Mouse (Mus musculus) thymus, postnatal 36 days (tissue): ENCODE measurements at regions not wholly inside any gene's neighbourhood (a gene's known extent, or its start where the extent isn't known, plus 50 kb on each side); places are given as distances from the start of the nearest gene placed in this dataset.
"Not testable (repeated sequence)": the region's sequence is repeated elsewhere in the genome, so short reads cannot be mapped to it uniquely, and the experiment has no call there.

Source experiments
- DNase-seq, 2 experiments: peaks; one replicate each; pipeline ENCODE4 v3.0.0; 2022; ENCODE audit warnings: mixed read lengths in 2 of 2

DNA sequence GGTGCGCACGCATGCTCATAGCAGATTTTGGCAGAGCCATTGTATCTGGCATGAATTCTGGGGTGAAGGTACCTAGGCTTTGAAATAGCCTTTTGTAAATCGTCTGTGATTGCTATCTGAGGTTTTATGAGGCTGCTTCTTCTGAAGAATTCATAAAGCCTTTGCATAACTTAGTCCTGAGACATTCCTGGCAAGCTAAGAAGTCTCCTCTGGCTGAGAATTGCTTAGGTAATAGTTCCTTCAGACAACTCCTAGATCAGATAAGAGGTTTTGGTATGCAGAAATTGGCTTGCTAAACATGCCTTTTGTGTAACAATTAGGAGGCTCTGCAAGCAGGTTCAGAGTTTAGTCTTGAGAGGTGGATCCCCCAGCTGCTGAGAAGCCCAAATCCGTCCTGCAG lies 82.7 kb downstream of the Pmp22 start:
- DNase-seq, result no peak

DNA sequence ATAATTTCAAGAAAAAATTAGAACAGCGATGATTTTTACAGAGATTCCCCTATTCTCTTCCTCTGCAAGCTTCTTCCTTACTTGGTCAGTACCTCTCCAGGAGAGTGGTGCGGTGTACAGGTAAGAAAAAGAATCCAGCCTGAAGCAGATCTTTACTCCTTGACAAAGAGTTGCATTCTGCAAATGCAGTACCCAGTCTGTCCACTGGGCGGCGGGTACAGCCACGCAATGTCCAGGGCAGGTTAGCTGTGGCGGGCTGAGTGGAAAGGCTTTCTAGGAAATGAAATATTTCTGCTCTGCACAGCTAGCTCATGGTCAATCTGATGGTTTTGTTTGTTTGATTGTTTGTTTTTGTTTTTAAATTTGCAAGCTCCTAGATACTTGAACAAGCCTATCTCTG lies 84.3 kb downstream of the Pmp22 start:
- DNase-seq, result peak; percentile 51 to 62

DNA sequence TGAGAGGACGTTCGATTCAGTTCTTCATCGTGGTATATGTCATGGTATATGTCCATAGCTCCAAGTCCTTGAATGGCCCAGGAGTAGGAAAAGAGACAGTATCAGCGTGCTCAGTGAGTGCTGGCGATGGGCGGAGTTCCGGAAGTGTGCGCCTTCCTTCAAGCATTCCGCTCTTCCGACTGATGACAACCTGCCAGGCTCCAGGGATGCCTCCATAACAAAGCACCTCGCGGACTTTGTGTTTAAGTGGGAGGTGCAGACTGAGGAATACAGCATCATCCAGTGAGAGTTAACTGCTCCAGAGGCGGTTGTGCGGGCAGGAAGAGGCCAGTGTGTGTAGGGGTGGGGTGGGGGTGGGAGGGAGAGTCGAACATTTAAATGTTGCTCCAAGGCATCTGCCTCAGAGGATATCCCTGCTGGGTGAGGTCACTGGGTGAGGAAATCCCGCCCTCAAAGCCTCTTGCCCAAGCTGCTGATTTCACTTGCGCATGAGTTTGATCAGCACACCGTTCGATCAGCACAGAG lies 85.2 kb downstream of the Pmp22 start:
- DNase-seq, result no peak

DNA sequence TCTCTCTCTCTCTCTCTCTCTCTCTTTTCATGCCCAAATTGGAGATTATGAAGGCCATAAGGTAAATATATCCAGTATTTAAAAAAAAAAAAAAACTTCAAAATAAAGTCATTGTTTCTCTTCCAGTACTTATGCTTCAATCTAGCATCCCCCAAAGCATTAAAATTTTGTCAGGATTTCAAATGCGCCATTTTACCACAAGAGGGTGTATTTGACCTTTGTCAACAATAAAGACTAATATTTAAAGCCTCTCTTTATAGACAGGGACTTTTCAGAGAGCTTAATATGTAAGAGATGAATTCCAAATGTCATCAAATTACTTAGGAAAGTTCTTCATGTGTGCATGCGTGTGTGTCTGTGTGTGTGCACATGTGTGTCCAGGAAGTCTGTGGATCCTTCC lies 87.2 kb downstream of the Pmp22 start:
- no peak for DNase-seq

DNA sequence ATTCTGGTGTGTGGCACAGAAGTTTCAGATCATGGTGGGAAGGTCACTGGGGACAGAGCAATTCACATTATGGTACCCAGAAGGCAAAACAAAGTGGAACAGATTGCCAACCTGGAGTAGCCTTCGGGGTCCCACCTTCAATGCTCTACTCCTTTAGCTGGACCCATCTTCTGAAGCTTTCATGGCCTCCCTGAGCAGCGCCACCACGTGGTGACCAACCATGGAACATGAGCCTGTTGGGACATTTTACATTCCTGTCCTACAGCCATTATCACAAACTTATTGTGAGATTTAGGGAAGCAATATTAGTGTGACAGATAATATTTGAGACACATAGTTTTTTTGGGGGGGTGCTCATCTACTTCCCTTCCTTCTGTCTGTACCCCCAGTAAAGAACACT lies 88.3 kb downstream of the Pmp22 start:
- no peak for DNase-seq

DNA sequence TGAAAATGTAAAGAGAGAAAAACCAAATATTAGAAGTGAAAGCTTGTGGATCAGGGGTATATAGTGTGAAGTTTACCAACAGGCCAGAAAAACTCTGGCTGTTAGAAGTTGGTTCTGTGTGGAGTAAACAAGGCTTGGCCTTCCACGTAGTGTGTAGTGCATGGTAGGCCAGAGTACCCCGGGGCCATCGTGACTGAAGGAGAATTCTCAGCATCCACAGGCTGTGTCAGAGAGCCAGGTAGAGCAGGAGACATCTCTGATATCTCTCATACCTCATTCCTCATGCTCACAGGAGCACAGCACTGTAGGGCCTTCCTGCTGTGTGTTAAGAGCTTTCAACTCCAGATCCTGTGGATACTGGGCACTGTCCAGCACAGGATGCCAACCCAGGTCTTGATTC lies 97.7 kb downstream of the Pmp22 start:
- DNase-seq, result no peak

DNA sequence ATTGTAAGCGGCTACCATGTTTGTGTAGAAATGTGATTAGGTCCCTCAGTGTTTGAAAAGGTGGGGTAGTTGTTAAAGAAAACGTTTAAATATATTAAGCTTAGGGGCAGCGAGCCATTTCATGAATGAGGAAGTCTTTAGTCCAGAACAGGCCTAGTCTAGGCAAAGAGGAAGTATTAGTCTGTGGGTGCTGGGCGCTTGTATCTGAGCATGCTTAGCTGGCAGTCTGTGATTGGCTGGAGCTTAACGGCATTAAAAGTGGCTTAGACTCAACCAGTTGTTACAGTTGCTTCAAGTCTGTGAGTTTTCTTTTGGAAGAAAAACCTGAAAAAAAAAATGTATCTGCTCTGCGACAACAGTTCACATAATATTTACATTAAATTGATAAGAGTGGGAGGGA lies 102.0 kb downstream of the Pmp22 start:
- no peak for DNase-seq

DNA sequence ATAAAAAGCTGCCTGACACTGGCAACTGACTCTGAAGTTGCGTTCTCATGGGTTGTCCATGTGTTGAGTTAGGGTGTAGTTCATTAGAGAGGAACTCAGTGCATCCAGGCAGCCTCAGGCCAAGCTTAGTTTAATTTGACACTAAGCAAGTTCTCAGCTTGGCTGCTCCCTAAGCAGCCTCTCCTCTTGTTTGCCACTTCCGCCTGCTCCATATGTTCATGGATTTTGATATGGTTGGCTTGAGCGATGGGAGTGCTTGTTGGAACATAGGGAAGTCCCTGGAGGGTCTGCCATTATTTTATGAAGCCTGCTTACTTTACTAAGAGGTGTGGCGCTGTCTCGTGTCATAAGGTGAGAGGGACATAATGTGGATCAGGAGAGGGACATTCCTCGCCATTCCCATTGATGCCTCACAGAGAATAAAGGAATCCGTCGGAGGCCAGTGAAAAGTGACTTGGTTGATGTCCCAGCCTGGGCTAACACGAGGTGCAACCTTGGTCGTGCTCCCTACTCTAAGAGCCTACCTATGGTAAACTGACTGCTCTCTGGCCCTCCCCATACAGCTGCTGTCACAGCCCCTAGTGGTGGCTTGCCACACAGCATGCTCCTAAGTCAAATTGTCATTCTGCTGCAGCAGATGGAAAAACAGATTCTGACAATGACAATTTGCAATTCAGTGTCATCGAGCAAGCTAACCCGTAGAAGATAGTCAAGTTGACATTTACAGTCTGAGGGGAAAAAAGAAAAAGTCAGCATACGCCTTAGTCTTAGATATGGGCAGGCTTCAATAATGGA lies 104.6 kb downstream of the Pmp22 start:
- peak in 1 of 2 experiments; percentile 4 for DNase-seq

DNA sequence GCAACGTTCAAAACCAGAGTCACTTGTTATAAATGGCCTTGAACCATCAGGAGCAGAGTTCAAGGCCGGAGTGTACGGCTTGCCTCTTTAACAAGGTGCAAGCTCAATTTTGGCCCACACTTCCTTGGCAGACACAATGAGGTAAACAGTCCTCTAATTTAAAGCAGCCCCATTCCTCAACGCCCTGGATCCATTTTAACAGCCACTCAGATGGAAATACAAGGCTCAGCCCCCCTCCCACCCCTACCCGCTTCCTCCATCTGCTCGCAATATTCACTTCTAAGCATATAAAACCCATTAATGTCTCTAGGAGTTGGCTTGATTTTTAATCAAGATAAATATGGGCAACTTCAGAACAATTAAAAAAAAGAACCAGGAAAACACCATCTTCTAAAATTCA lies 105.7 kb downstream of the Pmp22 start:
- DNase-seq, result no peak

DNA sequence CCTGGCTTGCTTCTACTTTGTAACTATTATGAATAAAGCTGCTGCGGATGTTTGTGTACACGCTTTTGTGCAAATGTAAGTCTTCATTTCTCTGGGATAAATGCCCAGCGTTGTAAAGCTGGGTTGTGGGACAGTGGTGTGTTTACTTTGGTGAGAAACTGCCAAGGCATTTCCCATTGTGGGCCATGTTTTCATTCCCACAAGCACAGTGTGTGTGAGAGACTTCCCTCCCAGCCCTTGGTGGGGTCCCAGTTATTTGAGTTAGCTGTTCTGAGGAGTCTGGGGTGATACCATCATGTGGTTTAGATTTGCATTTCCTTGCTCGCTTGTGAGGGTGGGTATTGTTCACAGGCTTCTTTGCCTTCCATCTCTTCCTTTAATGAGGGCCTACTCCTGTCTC lies 109.9 kb downstream of the Pmp22 start:
- DNase-seq, result no peak

DNA sequence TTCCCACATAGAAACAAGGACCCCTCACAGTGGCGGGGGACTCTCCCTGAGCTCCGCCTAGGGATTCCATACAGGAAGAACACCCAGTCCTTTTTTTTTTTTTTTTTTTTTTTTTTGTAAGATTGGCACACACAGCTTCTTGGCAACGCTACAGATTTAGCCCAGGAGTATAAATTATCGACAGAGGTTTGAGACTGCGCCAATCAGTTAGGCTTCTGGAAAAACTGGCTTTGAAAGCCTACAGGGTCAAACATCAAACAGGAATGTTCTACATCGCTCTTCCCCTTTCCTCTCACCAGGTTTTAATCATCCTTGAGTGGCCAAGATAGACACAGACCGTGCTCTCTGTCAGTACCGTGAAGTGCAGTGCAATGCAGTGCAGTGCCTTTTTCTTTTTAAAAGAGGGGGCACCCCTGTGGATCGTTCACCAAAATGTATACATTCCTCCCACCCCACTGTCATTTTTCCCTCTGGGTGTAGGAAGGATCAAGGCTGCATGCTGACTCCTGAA lies 115.2 kb downstream of the Pmp22 start:
- DNase-seq, result no peak

DNA sequence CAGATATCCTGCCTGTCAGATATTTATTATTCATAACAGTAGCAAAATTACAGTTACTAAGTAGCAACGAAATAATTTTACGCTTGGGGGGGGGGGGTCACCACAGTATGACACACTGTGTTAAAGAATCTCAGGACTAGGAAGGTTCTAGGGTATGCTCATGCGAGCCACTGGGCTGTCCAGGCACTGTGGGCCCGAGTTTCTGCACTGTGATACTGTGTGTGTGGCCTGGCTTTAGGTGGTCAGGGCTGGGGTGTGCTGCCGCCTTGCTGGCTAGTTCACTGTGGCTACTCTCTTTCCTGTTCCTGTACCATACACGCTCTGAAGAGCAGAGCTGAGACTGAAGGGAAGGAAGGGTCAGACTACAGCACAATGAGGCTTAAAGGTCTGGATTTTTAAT lies 116.3 kb downstream of the Pmp22 start:
- no peak for DNase-seq

DNA sequence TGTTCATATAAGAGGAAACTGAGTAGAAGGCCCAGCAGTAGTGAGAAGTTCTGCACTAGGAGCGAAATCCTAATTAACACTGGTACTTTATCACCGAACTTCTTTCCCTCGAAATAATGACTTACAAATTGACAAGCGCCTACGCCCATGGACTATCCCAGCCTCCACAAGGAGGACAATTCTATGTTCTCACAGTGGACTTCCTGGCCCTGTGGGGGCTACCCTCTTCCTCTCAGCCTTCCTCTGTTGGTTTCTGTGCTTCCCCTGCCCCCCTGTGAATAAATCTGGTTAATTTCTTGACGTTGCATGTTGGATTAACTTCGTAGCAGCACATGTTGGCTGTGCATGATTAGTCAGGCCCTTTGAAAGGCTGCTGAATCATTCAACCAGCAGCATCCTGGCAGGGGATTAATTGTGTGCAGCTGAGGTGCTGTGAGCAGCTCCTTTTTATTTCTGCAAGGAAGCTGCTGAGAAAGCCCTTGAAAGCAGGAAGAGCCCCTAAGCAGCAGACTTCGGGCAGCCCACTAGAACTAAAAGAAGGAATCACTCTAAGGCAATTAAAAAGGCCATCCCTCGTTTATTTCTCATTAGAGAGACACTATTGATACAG lies 117.4 kb downstream of the Pmp22 start:
- DNase-seq, result no peak

DNA sequence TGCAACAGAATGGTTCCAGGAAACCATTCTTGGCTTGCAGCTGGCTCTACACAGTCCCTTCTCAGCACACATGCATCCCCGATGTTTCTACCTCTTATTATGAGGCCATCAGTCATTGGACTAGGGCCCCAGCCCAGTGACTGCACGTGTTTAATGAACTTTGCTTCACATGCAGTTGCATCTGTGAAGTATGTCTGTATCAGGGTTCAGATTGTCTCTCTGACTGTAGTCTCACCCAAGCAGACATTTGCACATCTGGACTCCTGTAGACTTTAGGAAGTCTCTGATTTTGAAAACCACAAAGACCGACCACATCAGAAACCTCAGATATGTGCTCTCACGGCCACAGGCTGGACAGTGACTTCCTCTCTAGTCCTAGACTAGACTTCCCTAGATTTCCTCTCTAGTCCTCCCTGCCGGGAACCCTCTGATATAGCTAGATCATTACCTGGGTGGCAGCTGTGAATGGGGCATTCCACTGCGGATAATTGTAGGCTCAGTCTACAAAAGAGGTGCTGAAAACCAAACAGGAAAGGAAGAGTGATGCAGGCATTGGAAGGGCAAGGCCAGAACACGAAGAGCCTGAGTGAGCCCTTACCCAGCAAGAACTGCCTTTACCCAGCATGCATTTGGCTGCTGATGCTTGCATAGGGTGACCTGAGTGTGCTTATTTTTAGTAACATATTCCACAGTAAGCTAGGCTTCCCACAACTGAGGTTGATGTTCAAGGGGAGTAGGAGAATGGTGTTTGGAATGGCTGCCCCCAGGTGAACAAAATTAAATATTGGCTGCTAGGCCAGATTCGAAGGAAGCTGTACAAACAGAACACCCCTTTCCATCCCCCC lies 123.5 kb downstream of the Pmp22 start:
- no peak for DNase-seq

DNA sequence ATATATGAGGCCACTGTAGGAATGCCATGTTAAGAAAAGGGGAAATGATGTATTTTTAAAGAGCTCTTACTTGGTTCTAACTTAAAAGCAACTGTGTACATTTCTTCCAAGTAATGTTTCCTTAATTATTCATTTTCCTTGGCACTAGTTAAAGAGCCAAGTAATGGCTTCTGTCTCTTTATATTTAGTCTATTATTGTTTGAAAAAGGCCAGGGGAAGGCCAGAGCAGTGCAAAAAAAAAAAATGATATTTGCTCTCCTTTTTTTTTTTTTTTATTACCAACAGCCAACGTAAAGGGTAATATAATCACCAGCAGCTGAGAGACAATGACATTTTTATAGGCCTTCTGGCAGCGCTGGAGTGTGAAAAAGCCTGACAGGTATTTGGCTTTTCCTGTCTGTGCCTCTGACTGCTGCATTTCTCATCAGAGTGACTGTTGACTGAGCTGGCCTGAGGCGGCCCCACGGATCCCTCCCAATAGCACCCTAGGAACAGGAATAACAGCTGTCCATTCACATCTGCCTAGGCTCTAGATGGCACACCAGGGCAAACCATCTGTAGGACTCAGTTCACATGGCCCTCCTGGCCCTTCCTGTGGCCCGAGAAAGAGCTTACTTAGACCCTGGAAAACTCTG lies 124.3 kb downstream of the Pmp22 start:
- no peak for DNase-seq

DNA sequence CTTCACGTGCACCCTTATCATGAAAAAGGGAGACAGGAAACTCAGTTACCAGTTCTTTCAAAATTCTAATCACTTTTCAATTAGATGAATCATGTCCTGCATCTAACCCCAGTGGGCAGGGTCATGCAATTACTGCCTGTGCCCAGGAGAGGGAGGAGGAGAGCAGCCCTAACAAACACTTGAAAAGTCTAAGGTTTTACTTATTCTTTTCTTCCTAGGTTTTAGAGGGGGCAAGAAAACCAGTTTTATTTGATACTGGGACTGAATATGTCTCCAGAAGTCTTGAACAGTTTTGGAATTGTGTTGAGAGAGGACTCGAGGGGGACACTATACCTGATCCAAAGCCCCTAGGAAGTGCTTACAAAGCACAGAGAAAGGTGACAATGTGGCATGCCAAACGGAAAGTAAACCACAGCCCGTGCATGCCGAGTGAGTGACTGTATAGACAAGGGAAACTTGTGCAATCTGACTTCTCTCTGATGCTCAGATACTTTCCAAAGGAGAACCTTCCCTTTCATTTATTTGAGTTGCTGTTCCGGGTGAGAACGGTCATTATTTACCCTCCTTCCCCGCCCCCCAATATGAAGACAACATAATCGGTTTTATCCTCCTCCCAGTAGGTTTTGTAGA lies 135.8 kb downstream of the Pmp22 start:
- DNase-seq, result peak; percentile 4 to 9

DNA sequence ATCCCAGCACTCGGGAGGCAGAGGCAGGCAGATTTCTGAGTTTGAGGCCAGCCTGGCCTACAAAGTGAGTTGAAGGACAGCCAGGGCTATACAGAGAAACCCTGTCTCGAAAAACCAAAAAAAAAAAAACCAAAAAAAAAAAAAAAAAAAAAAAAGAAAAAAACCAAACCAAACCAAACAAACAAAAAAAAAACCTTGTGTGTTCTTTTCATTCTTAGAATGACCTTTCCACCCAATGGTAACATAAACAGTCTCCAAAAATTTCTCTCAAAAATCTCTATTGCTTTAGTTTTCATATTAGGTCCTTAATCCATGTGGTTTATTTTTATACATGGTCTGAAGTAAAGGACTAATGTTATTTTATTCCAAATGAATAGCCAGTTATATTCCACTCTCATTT lies 137.5 kb downstream of the Pmp22 start:
- DNase-seq, result not testable (repeated sequence)

DNA sequence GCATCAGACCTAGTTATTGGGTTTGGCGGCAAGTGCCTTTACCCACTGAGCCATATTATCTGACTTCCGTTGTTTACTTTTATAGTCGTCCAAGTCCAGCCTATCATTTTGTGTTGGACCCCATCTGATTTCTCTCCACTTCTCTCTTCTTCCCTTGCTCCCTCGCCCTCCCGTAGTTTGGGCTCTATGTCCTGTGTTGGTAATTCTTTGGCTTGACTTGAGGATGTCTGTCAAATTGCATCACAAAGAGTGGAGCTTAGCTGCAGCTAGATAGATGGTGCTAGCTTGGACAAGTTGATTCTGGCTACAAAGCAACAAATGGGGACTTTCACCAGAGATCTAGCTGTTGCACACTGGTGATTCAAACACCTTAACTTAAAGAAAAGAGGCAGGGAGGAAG lies 147.9 kb downstream of the Pmp22 start:
- DNase-seq, result no peak

DNA sequence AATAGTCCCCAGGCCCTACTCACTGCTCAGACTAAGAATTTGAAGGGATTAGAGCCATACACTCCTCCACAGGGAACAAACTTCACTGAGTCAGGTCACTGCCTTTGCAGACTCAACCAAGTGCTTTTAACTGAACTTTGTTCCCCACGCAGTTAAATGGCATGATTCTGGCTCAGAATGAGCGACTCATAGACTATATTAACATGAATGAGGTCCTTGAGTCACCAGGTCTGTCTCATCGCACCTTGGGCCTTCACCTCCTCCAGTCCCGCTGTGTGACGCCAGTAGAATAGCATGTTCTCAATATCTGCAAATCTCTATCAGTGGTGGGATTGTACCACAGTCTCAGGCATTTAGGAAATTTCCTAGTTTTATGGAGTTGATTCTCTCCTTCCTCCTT lies 153.1 kb downstream of the Pmp22 start:
- DNase-seq, result no peak

DNA sequence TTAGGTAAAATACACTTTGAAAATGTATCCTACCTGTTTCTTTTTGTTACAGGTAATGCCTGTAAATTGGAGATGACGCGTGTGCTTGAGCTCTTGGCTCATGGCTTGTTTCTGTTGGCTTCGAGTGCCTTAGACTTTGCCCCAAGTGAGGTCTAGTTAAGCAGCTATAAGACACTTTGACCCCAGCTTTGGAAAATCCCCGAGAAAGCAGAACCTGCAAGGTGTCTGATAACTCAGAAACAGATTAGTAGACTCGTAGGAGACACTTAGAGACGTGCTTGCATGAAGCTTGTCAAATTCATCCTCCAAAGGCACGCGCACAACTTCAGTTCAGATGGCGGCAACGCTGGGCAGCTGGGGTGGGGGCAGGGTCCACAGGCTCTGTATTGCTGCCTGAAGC lies 153.8 kb downstream of the Pmp22 start:
- no peak for DNase-seq

DNA sequence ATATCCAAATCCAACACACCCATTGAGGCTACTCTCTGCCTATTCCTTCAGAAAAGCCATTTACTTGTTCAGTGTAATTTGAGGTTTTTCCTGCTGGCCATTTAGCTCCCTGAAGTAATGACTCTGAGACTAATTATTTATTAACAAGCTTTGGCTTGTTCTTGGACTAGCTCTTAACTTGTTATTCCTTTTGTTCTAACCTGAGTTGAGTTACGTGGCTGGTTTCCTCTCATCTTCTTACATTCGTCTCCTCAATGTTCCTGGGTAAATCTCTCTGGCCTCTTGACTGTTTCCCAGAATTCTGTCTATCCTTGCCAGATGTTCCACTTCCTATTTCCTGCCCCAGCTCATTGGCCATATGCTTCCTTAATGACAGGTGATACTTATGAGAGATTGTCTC lies 157.2 kb downstream of the Pmp22 start:
- DNase-seq, result no peak

DNA sequence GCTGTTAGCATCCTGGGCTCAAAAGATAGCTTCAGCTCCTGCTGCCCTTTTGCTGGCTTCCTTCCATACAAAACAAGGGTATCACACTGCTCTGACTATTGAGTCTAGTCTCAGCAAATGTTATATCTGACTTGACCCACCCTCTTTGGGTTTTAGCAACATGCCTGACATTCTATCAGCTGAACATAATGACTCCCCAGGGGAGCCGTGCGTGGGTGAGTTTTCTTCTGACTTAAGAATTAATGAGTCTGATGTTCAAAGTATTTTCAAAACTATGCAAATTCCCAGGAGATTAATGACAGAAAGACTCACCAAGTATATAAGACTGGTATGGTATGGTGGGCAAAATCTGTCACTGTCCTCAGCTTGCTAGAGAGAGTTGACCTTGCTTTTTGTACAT lies 159.0 kb downstream of the Pmp22 start:
- no peak for DNase-seq
